Mouse (Mus musculus): ENCODE results near the gene Mn1. TPM values are rescaled to one million over a fixed set of nuclear protein-coding genes. Genes with fewer than 3 reads are reported as not detected.

Gene Mn1
- total and polyA plus RNA-seq, 3 experiments: not detected

GRCm38 (mm10) chr5:111470875-111471274 is 53.7 kb downstream of the Mn1 start:
- no peaks in the 10 kb centered on the region for H3K79me2 ChIP-seq (ENCODE audit: control insufficient read depth, insufficient read depth, low read length, poor library complexity)
- TF ChIP-seq GABPA (IDR thresholded peaks at IDR 0.05; ENCODE audit: low read depth, low read length) (no peak), HCFC1 (IDR thresholded peaks at IDR 0.05; ENCODE audit: low read depth, low read length) (no peak), SMC3 (IDR thresholded peaks at IDR 0.05; ENCODE audit: low read depth, low read length) (no peak), CTCF (IDR thresholded peaks at IDR 0.05 in 2 of 3, conservative IDR thresholded peaks at IDR 0.05 in 1 of 3; ENCODE audit: control insufficient read depth in 1 of 3, insufficient read depth in 1 of 3, low read depth in 2 of 3, low read length in 3 of 3, poor library complexity in 1 of 3, severe bottlenecking in 1 of 3) (no peak), MXI1 (IDR thresholded peaks at IDR 0.05; ENCODE audit: low read depth, low read length) (no peak), ZMIZ1 (IDR thresholded peaks at IDR 0.05; ENCODE audit: low read depth, low read length) (no peak), BHLHE40 (IDR thresholded peaks at IDR 0.05; ENCODE audit: borderline replicate concordance, low read depth, low read length) (no peak), NELFE (IDR thresholded peaks at IDR 0.05; ENCODE audit: low read depth, low read length) (no peak), RCOR1 (IDR thresholded peaks at IDR 0.05; ENCODE audit: low read depth, low read length) (no peak), TBP (IDR thresholded peaks at IDR 0.05; ENCODE audit: low read depth, low read length) (no peak), ELF1 (IDR thresholded peaks at IDR 0.05; ENCODE audit: low read depth, low read length) (no peak), RAD21 (IDR thresholded peaks at IDR 0.05; ENCODE audit: low read depth, low read length) (no peak), JUND (IDR thresholded peaks at IDR 0.05; ENCODE audit: low read depth, low read length) (no peak)
- H3K9me3 ChIP-seq (replicated peaks; ENCODE audit: insufficient read depth, low read length): no peaks in the 10 kb centered on the region
- no peak overlapping the region for H3K4me3 ChIP-seq (ENCODE audit: control insufficient read depth in 1 of 2, insufficient read depth in 1 of 2, low read depth in 2 of 2, low read length in 2 of 2)
- no peak for DNase-seq (ENCODE audit: low read depth, low spot score)
- no peaks in the 10 kb centered on the region for H3K4me1 ChIP-seq (ENCODE audit: control insufficient read depth in 1 of 2, insufficient read depth in 2 of 2, low read length in 2 of 2)
- H3K27me3 ChIP-seq (ENCODE audit: control insufficient read depth in 1 of 2, insufficient read depth in 2 of 2, low read length in 2 of 2): no peaks in the 10 kb centered on the region
- no peaks in the 10 kb centered on the region for H3K36me3 ChIP-seq (ENCODE audit: control insufficient read depth in 1 of 2, insufficient read depth in 2 of 2, low read length in 2 of 2)
- no peak overlapping the region for H3K27ac ChIP-seq (ENCODE audit: control insufficient read depth, low read depth, low read length)
- no peak overlapping the region for H3K9ac ChIP-seq (ENCODE audit: control insufficient read depth, low read depth, low read length, poor library complexity, severe bottlenecking)

- H3K4me3 ChIP-seq (ENCODE audit: control insufficient read depth in 1 of 2, insufficient read depth in 1 of 2, low read depth in 2 of 2, low read length in 2 of 2): no peak overlapping the region
- H3K79me2 ChIP-seq (ENCODE audit: control insufficient read depth, insufficient read depth, low read length, poor library complexity): no peaks in the 10 kb centered on the region
- no peak overlapping the region for H3K27ac ChIP-seq (ENCODE audit: control insufficient read depth, low read depth, low read length)
- H3K4me1 ChIP-seq (ENCODE audit: control insufficient read depth in 1 of 2, insufficient read depth in 2 of 2, low read length in 2 of 2): no peaks in the 10 kb centered on the region
- no peaks in the 10 kb centered on the region for H3K36me3 ChIP-seq (ENCODE audit: control insufficient read depth in 1 of 2, insufficient read depth in 2 of 2, low read length in 2 of 2)
- H3K27me3 ChIP-seq (ENCODE audit: control insufficient read depth in 1 of 2, insufficient read depth in 2 of 2, low read length in 2 of 2): no peaks in the 10 kb centered on the region
- no peak for DNase-seq (ENCODE audit: low read depth, low spot score)
- H3K9me3 ChIP-seq (replicated peaks; ENCODE audit: insufficient read depth, low read length): no peaks in the 10 kb centered on the region
- no peak overlapping the region for H3K9ac ChIP-seq (ENCODE audit: control insufficient read depth, low read depth, low read length, poor library complexity, severe bottlenecking)
- no peak for TF ChIP-seq TBP (IDR thresholded peaks at IDR 0.05; ENCODE audit: low read depth, low read length)
- no peak for TF ChIP-seq MEF2A (IDR thresholded peaks at IDR 0.05; ENCODE audit: extremely low read depth, insufficient replicate concordance, low read depth, low read length, poor library complexity, severe bottlenecking)
- no peak for TF ChIP-seq CHD2 (IDR thresholded peaks at IDR 0.05; ENCODE audit: low read length)
- TF ChIP-seq EP300 (IDR thresholded peaks at IDR 0.05; ENCODE audit: low read depth in 1 of 2, low read length in 2 of 2): no peak
- TF ChIP-seq NELFE (IDR thresholded peaks at IDR 0.05; ENCODE audit: low read depth, low read length): no peak
- no peak for TF ChIP-seq TCF12 (IDR thresholded peaks at IDR 0.05; ENCODE audit: low read depth, low read length)
- no peak for TF ChIP-seq BHLHE40 (IDR thresholded peaks at IDR 0.05; ENCODE audit: borderline replicate concordance, low read depth, low read length)
- TF ChIP-seq CHD1 (IDR thresholded peaks at IDR 0.05; ENCODE audit: low read depth, low read length): no peak
- no peak for TF ChIP-seq ELF1 (IDR thresholded peaks at IDR 0.05; ENCODE audit: low read depth, low read length)
- TF ChIP-seq SIN3A (IDR thresholded peaks at IDR 0.05; ENCODE audit: low read length): no peak
- TF ChIP-seq MAFK (IDR thresholded peaks at IDR 0.05; ENCODE audit: borderline replicate concordance, low read depth, low read length): no peak
- TF ChIP-seq ZC3H11A (IDR thresholded peaks at IDR 0.05; ENCODE audit: low read depth, low read length): no peak
- TF ChIP-seq KAT2A (conservative IDR thresholded peaks at IDR 0.05; ENCODE audit: low read depth, low read length): no peak
- TF ChIP-seq TAL1 (IDR thresholded peaks at IDR 0.05; ENCODE audit: low read length): no peak
- TF ChIP-seq GABPA (IDR thresholded peaks at IDR 0.05; ENCODE audit: low read depth, low read length): no peak
- no peak for TF ChIP-seq MAX (IDR thresholded peaks at IDR 0.05; ENCODE audit: low read length)
- TF ChIP-seq POLR2AphosphoS2 (IDR thresholded peaks at IDR 0.05; ENCODE audit: low read length): no peak
- TF ChIP-seq MYB (IDR thresholded peaks at IDR 0.05; ENCODE audit: low read depth, low read length): no peak
- no peak for TF ChIP-seq MAZ (IDR thresholded peaks at IDR 0.05; ENCODE audit: low read depth, low read length)
Measured at GRCm38 (mm10) chr5:111473425-111473824, 56.3 kb downstream of the Mn1 start.

Measured in MEL (cell line).